Mouse (Mus musculus): ENCODE data around the gene Olfr430. TPM values are rescaled to one million over a fixed set of nuclear protein-coding genes. Genes with fewer than 3 reads are reported as not detected.

Gene Olfr430
- polyA plus RNA-seq, 1 experiment from 2014 or later = not detected

GRCm38 (mm10) chr1:174103735-174104134 is 37.3 kb downstream of the Olfr430 start:
- WGBS = 63% methylated on average over 2 of the region's 2 CpGs
- no peaks in the 10 kb centered on the region for H3K9me3 ChIP-seq (ENCODE audit: control insufficient read depth, low read length)
- no peaks in the 10 kb centered on the region for H3K36me3 ChIP-seq (ENCODE audit: control insufficient read depth, insufficient read depth, low read length)
- H3K27me3 ChIP-seq (ENCODE audit: control insufficient read depth, insufficient read depth, low read length) = no peaks in the 10 kb centered on the region
- DNase-seq (ENCODE audit: low spot score) (no peak), ATAC-seq (replicated peaks; ENCODE audit: low FRiP score) (no peak)
- H3K4me1 ChIP-seq (replicated peaks; ENCODE audit: control insufficient read depth, insufficient read depth, low read length) = no peaks in the 10 kb centered on the region
- H3K9ac ChIP-seq (ENCODE audit: low read length) = no peak overlapping the region
- no peak overlapping the region for H3K4me3 ChIP-seq (ENCODE audit: low read depth, low read length)
- no peak overlapping the region for H3K4me2 ChIP-seq (ENCODE audit: low read depth, low read length, severe bottlenecking)
- H3K27ac ChIP-seq (ENCODE audit: low read depth, low read length) = no peak overlapping the region

DNA sequence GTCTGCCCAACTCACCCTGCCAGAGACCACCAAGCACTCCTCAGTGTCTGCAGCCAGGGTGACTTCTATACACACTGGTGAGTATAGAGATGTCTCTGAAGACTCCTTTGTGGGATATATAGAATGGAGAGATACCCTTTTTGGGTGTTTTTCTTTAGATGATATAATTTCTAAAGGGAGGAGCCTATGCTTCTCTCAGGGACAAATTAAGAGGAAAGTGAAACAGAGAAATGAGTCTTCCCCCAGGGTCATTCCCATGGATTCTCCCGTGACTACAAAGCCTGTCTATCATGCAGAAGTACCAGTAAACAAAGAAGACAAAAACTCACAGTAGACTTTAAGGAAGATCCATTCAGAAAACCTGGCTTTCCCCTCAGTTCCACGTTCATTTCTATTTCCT is 54.7 kb downstream of the Olfr430 start, which contains the start of gene Olfr231:
Gene Olfr231 (minus strand): TSS at position 101 of the 400 bp plus-strand sequence.
- no peak within 1 kb of the TSS for H3K4me2 ChIP-seq (ENCODE audit: low read depth, low read length, severe bottlenecking)
- H3K4me1 ChIP-seq (replicated peaks; ENCODE audit: control insufficient read depth, insufficient read depth, low read length) = no peaks in the 10 kb centered on the region
- no peak within 1 kb of the TSS for H3K9ac ChIP-seq (ENCODE audit: low read length)
- H3K36me3 ChIP-seq (ENCODE audit: control insufficient read depth, insufficient read depth, low read length) = no peaks in the 10 kb centered on the region
- H3K27me3 ChIP-seq (ENCODE audit: control insufficient read depth, insufficient read depth, low read length) = no peaks in the 10 kb centered on the region
- H3K9me3 ChIP-seq (ENCODE audit: control insufficient read depth, low read length) = no peaks in the 10 kb centered on the region
- WGBS = 63% methylated on average over 2 of the region's 2 CpGs
- H3K27ac ChIP-seq (ENCODE audit: low read depth, low read length) = no peak within 1 kb of the TSS
- no peak for DNase-seq (ENCODE audit: low spot score)
- H3K4me3 ChIP-seq (ENCODE audit: low read depth, low read length) = no peak within 1 kb of the TSS
- ATAC-seq (replicated peaks; ENCODE audit: low FRiP score) = no peak

Other genes with a start within 250 kb of the Olfr430 start
- 0.51 TPM in 1 of 2 replicates, not detected in the other for gene Ifi211, start 153.6 kb upstream of the Olfr430 start, polyA plus RNA-seq (2014; fragmentation: Nextera tagmentation; extraction: Ambion mirVana)
- gene Mndal, start 124.1 kb upstream of the Olfr430 start, polyA plus RNA-seq (2014; fragmentation: Nextera tagmentation; extraction: Ambion mirVana) = 0.65 TPM in 1 of 2 replicates, not detected in the other
- gene Ifi203, start 123.9 kb upstream of the Olfr430 start, polyA plus RNA-seq (2014; fragmentation: Nextera tagmentation; extraction: Ambion mirVana) = 0.09 TPM in 1 of 2 replicates, not detected in the other
- not detected in 2 replicates for gene Ifi202b, start 83.9 kb upstream of the Olfr430 start, polyA plus RNA-seq (2014; fragmentation: Nextera tagmentation; extraction: Ambion mirVana)
- gene Ifi205, start 34.8 kb upstream of the Olfr430 start, polyA plus RNA-seq (2014; fragmentation: Nextera tagmentation; extraction: Ambion mirVana) = not detected in 2 replicates
- not detected in 2 replicates for gene Olfr433, start 25.9 kb upstream of the Olfr430 start, polyA plus RNA-seq (2014; fragmentation: Nextera tagmentation; extraction: Ambion mirVana)
- not detected in 2 replicates for gene Olfr432, start 17.4 kb upstream of the Olfr430 start, polyA plus RNA-seq (2014; fragmentation: Nextera tagmentation; extraction: Ambion mirVana)
- not detected in 2 replicates for gene Olfr429, start 17.7 kb downstream of the Olfr430 start, polyA plus RNA-seq (2014; fragmentation: Nextera tagmentation; extraction: Ambion mirVana)
- not detected in 2 replicates for gene Olfr427, start 30.3 kb downstream of the Olfr430 start, polyA plus RNA-seq (2014; fragmentation: Nextera tagmentation; extraction: Ambion mirVana)
- gene Olfr231, start 54.6 kb downstream of the Olfr430 start, polyA plus RNA-seq (2014; fragmentation: Nextera tagmentation; extraction: Ambion mirVana) = 0.36 and 0.57 TPM in 2 replicates
- gene Olfr424, start 64.9 kb downstream of the Olfr430 start, polyA plus RNA-seq (2014; fragmentation: Nextera tagmentation; extraction: Ambion mirVana) = not detected in 2 replicates
- gene Olfr420, start 89.0 kb downstream of the Olfr430 start, polyA plus RNA-seq (2014; fragmentation: Nextera tagmentation; extraction: Ambion mirVana) = not detected in 2 replicates
- 2.7 and 3.5 TPM in 2 replicates for gene Spta1, start 106.2 kb downstream of the Olfr430 start, polyA plus RNA-seq (2014; fragmentation: Nextera tagmentation; extraction: Ambion mirVana)
- gene Olfr419, start 185.5 kb downstream of the Olfr430 start, polyA plus RNA-seq (2014; fragmentation: Nextera tagmentation; extraction: Ambion mirVana) = not detected in 2 replicates